Mouse (Mus musculus) CH12.LX (cell line): ENCODE measurements at regions not wholly inside any gene's neighbourhood (a gene's known extent, or its start where the extent isn't known, plus 50 kb on each side); places are given as distances from the start of the nearest gene placed in this dataset.

ENCODE experiments used
- CHD1 ChIP-seq: IDR thresholded peaks from 2 replicates; pipeline ENCODE4 v1.6.1; 2012; ENCODE audit warnings: low read depth, low read length, improper control_type of control experiment, inconsistent platforms
- CTCF ChIP-seq, 2 experiments: IDR thresholded peaks in 1 of 2; conservative IDR thresholded peaks in 1 of 2; 2 replicates each; pipeline ENCODE4 v1.5.1; 2011 to 2012; ENCODE audit warnings: low read depth in 2 of 2, low read length in 2 of 2, improper control_type of control experiment in 1 of 2, inconsistent platforms in 1 of 2, mild to moderate bottlenecking in 1 of 2, moderate library complexity in 1 of 2
- GABPA ChIP-seq: IDR thresholded peaks from 2 replicates; pipeline ENCODE4 v1.6.1; 2012; ENCODE audit warnings: low read depth, low read length, improper control_type of control experiment, inconsistent platforms; ENCODE audit not compliant: insufficient replicate concordance
- MYC ChIP-seq: IDR thresholded peaks from 2 replicates; pipeline ENCODE4 v1.6.1; 2011; ENCODE audit warnings: low read depth, mild to moderate bottlenecking, improper control_type of control experiment, low read length
- POLR2AphosphoS2 ChIP-seq: IDR thresholded peaks from 2 replicates; pipeline ENCODE4 v1.6.1; 2011; ENCODE audit warnings: low read depth, low read length, improper control_type of control experiment
- RAD21 ChIP-seq: IDR thresholded peaks from 2 replicates; pipeline ENCODE4 v1.6.1; 2011; ENCODE audit warnings: low read depth, mild to moderate bottlenecking, low read length, improper control_type of control experiment, moderate library complexity
- ZC3H11A ChIP-seq: IDR thresholded peaks from 2 replicates; pipeline ENCODE4 v1.6.1; 2012; ENCODE audit warnings: low read depth, mild to moderate bottlenecking, inconsistent platforms, low read length, improper control_type of control experiment

DNA sequence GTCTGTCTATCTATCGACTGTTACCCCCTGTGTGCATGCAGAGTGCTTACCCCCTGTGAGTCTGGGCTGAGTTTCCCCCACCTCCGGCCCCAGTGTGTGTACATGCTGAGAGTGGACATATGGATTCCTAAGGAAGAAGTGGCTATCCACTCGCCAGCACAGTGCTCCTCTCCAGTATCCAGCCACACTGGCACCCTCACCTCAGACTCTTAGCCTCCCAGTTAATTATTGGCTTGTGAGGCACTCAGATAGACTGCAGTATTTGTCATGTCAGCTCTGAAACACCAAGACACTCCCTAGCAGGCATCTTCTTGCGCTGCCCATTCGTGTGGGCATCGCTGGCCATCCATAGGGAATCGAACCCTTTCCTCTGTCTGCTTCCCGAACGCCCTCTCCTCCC, 189.0 kb upstream of the Runx1 start:
- TF ChIP-seq ZC3H11A (no peak), CTCF (conservative IDR thresholded peaks at IDR 0.05 in 1 of 2, IDR thresholded peaks at IDR 0.05 in 1 of 2; ENCODE audit: low read depth in 2 of 2, low read length in 2 of 2) (no peak), RAD21 (no peak), GABPA (no peak), CHD1 (no peak), POLR2AphosphoS2 (no peak), MYC (no peak)
